Mouse (Mus musculus) embryonic facial prominence, embryonic 13.5 days (tissue): Measurements from ENCODE around the gene Adamts15. TPM values are rescaled to one million over a fixed set of nuclear protein-coding genes. Genes with fewer than 3 reads are reported as not detected.

ENCODE experiments used
- ATAC-seq: fragments of 200-750 bp; cut with Nextera tagmentation; 2 replicates; pipeline ENCODE4 v1.8.0; 2017; ENCODE audit warnings: low read depth; ENCODE audit not compliant: insufficient number of reproducible peaks, insufficient read depth, low FRiP score, low TSS enrichment
- H3K27ac ChIP-seq: fragments of 300-500 bp; sonication (generic); 2 replicates; pipeline ENCODE4 v1.5.1; 2015; ENCODE audit warnings: moderate library complexity, mild to moderate bottlenecking, inconsistent platforms
- H3K27me3 ChIP-seq: fragments of 300-500 bp; sonication (generic); 2 replicates; pipeline ENCODE4 v1.6.1; 2015; ENCODE audit warnings: mild to moderate bottlenecking, inconsistent platforms
- H3K36me3 ChIP-seq: fragments of 300-500 bp; sonication (generic); 2 replicates; pipeline ENCODE4 v1.6.1; 2015; ENCODE audit warnings: mild to moderate bottlenecking, inconsistent platforms
- H3K4me1 ChIP-seq: fragments of 300-500 bp; sonication (generic); 2 replicates; pipeline ENCODE4 v1.6.1; 2015; ENCODE audit warnings: inconsistent platforms
- H3K4me2 ChIP-seq: fragments of 300-500 bp; sonication (generic); 2 replicates; pipeline ENCODE4 v1.6.1; 2015; ENCODE audit warnings: moderate library complexity, mild to moderate bottlenecking, inconsistent platforms
- H3K4me3 ChIP-seq: fragments of 300-500 bp; sonication (generic); 2 replicates; pipeline ENCODE4 v1.5.1; 2015; ENCODE audit warnings: mild to moderate bottlenecking, inconsistent platforms
- H3K9ac ChIP-seq: fragments of 300-500 bp; sonication (generic); 2 replicates; pipeline ENCODE4 v1.6.1; 2015; ENCODE audit warnings: mild to moderate bottlenecking, inconsistent platforms
- H3K9me3 ChIP-seq: fragments of 300-500 bp; sonication (generic); 2 replicates; pipeline ENCODE4 v1.6.1; 2016; ENCODE audit warnings: inconsistent platforms
- WGBS: fragments of 180-500 bp; shearing (Covaris S2); methylation state at CpG from one replicate; pipeline ENCODE4 v1.1.7; 2015; ENCODE audit warnings: mixed read lengths; 5-methylcytosine and 5-hydroxymethylcytosine counted together
- polyA plus RNA-seq: library from polyadenylated mRNA; unstranded; fragments of >200 nt; fragmentation: Nextera tagmentation; extraction: Ambion mirVana; gene quantifications from 2 replicates; pipeline ENCODE4 v1.2.1, GENCODE M21; 2015

Adamts15 gene
- 12.1 and 13.2 TPM in 2 replicates for polyA plus RNA-seq

DNA sequence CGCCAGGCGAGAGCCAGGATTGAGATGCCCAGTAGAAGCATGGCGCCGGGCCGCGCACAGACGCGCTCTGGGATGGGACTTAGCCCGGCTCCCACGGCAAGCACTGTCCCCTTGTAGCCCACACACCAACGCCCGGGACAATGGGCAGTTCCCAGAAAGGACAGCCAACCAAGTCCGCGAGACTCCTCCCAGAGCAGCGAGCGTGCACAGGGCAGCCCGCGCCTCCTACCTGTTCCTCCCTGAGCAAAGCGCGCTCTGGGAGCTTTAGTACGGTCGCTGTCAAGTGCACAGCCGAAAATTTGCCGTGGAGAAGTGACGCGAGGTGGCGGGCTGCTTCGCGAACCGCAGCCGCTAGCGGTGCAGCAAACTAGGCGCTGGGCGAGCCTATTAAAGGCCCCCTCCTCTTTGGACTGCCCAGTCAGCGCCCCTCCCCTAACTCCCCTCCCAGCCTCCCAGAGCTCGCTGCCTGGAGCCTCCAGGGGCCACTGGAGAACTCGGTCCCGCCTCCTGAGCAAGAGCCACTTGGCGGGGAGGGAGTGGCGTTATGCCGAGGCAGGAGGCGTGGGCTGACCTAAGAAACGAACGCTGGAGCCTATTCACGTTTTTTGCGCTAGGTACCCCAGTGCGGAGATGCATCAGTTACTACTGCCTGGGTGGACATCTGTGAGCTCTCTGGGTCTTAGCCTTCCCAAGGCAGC lies at the start of gene Adamts15:
Gene Adamts15, minus strand, starts transcription at position 256 of the 698 bp plus-strand sequence.
- Histone ChIP-seq H3K9ac (peak within 1 kb of the TSS; percentile 74), H3K27me3 (peaks cover 32% of the 10 kb centered on the region), H3K36me3 (no peaks in the 10 kb centered on the region), H3K9me3 (no peaks in the 10 kb centered on the region), H3K4me2 (peak within 1 kb of the TSS; percentile 97), H3K4me1 (peaks cover 35% of the 10 kb centered on the region), H3K27ac (no peak within 1 kb of the TSS; the same call in 1 of the 2 replicates), H3K4me3 (peak within 1 kb of the TSS; percentile 64)
- peak; percentile 69 for ATAC-seq
- under 1% methylated on average over 47 of the region's 47 CpGs for WGBS

DNA sequence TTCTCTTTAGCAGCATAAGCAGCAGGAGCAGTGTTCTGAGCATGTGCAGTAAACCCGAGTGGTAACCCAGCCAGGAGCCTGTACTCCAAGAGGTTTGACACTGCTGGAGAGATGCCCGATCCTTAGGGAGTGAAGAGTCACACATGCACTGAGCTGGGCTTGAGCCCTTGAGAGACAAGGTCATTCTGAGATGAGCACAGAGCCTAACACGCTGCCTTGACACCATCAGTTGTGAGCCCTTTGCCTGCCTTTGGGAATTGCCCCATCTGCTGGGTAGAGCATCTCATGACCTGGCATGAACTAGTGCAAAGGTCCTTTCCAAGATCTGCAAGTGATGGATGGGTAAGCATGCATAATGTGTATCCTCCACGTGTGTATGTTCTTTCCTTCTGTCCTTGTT lies 49.7 kb upstream of the Adamts15 start:
- H3K27ac ChIP-seq = no peak overlapping the region
- ATAC-seq = no peak
- 66% methylated on average over 4 of the region's 4 CpGs for WGBS

DNA sequence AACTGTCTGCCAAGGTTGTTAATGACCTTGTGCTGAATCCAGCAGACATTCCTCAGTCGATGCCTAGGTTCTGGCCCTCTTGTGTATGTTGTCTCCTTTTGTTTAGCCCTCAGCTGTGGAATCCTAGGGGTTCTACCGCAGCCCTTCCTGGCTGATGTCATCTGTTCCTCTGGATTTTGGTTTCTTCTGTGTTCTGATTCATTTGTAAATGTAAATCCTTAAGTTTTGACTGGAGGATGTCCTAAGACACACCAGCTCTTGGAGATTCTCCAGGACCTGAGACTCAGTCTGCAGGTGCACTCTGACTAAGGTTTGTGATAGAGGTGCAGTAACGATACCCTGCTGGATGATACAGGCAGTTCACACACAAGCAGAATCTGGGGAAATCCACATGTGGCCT lies 47.7 kb upstream of the Adamts15 start:
- no peaks in the 10 kb centered on the region for H3K9me3 ChIP-seq
- no peak for ATAC-seq
- H3K9ac ChIP-seq = no peak overlapping the region
- WGBS = 76% methylated on average over 3 of the region's 3 CpGs
- no peaks in the 10 kb centered on the region for H3K36me3 ChIP-seq
- peaks cover 15% of the 10 kb centered on the region; the same call in 1 of the 2 replicates for H3K4me1 ChIP-seq
- H3K4me2 ChIP-seq = no peak overlapping the region
- H3K27me3 ChIP-seq = no peaks in the 10 kb centered on the region
- H3K4me3 ChIP-seq = no peak overlapping the region
- H3K27ac ChIP-seq = no peak overlapping the region

More for the DNA sequence above, 49.7 kb upstream of the Adamts15 start:
- Histone ChIP-seq H3K36me3 (no peaks in the 10 kb centered on the region), H3K9me3 (no peaks in the 10 kb centered on the region), H3K9ac (no peak overlapping the region), H3K4me1 (peaks cover 13% of the 10 kb centered on the region), H3K4me2 (no peak overlapping the region), H3K27me3 (no peaks in the 10 kb centered on the region), H3K4me3 (no peak overlapping the region)

- no peak overlapping the region for H3K9ac ChIP-seq
- H3K4me3 ChIP-seq = no peak overlapping the region
- H3K9me3 ChIP-seq = no peaks in the 10 kb centered on the region
- H3K4me2 ChIP-seq = no peak overlapping the region
- no peak overlapping the region for H3K27ac ChIP-seq
- 90% methylated on average over 6 of the region's 6 CpGs for WGBS
- no peaks in the 10 kb centered on the region for H3K36me3 ChIP-seq
- H3K27me3 ChIP-seq = no peaks in the 10 kb centered on the region
- peaks cover 20% of the 10 kb centered on the region; the same call in 1 of the 2 replicates for H3K4me1 ChIP-seq
- no peak for ATAC-seq
Measured at GRCm38 (mm10) chr9:30968130-30968529, 45.9 kb upstream of the Adamts15 start.

DNA sequence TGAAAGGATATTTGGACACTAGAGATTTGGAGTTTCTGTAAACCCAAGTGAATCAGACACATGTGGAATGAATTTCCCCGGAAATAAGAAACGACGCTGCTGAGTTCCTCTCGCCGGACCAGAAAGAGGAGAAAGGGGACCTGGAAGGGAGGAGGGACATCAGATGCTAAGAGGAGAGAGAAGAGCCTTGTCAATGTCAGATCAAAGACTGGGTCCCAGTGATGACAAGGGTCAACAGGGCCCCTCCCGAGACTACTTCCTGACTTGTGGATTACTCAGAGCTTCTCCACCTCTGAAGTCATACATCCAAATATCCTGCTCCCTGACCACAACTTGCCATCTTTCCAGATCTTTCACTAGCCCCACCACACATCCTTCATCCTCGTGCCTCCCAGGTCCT lies 44.6 kb upstream of the Adamts15 start:
- no peak overlapping the region for H3K4me3 ChIP-seq
- peaks cover 20% of the 10 kb centered on the region; the same call in 1 of the 2 replicates for H3K4me1 ChIP-seq
- no peaks in the 10 kb centered on the region for H3K36me3 ChIP-seq
- no peak overlapping the region for H3K4me2 ChIP-seq
- H3K9ac ChIP-seq = no peak overlapping the region
- H3K27ac ChIP-seq = no peak overlapping the region
- 28% methylated on average over 7 of the region's 7 CpGs for WGBS
- no peaks in the 10 kb centered on the region for H3K9me3 ChIP-seq
- no peak for ATAC-seq
- H3K27me3 ChIP-seq = no peaks in the 10 kb centered on the region

GRCm38 (mm10) chr9:30964685-30965084 lies 42.4 kb upstream of the Adamts15 start:
- Histone ChIP-seq H3K4me2 (no peak overlapping the region), H3K36me3 (no peaks in the 10 kb centered on the region), H3K4me1 (peaks cover 20% of the 10 kb centered on the region; the same call in 1 of the 2 replicates), H3K9me3 (no peaks in the 10 kb centered on the region), H3K4me3 (no peak overlapping the region), H3K9ac (no peak overlapping the region), H3K27ac (peak overlapping the region; percentile 34; the same call in 1 of the 2 replicates), H3K27me3 (peaks cover under 1% of the 10 kb centered on the region; the same call in 1 of the 2 replicates)
- ATAC-seq = no peak
- 56% methylated on average over 10 of the region's 10 CpGs for whole genome bisulfite sequencing

- 94% methylated on average over 4 of the region's 4 CpGs for WGBS
- H3K9ac ChIP-seq = no peak overlapping the region
- no peak overlapping the region for H3K4me2 ChIP-seq
- peaks cover 20% of the 10 kb centered on the region; the same call in 1 of the 2 replicates for H3K4me1 ChIP-seq
- H3K27ac ChIP-seq = no peak overlapping the region
- H3K27me3 ChIP-seq = peaks cover 4% of the 10 kb centered on the region; the same call in 1 of the 2 replicates
- H3K9me3 ChIP-seq = no peaks in the 10 kb centered on the region
- H3K4me3 ChIP-seq = no peak overlapping the region
- H3K36me3 ChIP-seq = no peaks in the 10 kb centered on the region
- no peak for ATAC-seq
Measured at GRCm38 (mm10) chr9:30963780-30964179, 41.5 kb upstream of the Adamts15 start.

GRCm38 (mm10) chr9:30955246-30955645 lies 33.0 kb upstream of the Adamts15 start:
- no peak overlapping the region for H3K4me2 ChIP-seq
- no peaks in the 10 kb centered on the region for H3K36me3 ChIP-seq
- H3K4me3 ChIP-seq = no peak overlapping the region
- H3K4me1 ChIP-seq = peaks cover 6% of the 10 kb centered on the region; the same call in 1 of the 2 replicates
- no peaks in the 10 kb centered on the region for H3K9me3 ChIP-seq
- H3K27ac ChIP-seq = no peak overlapping the region
- WGBS = 84% methylated on average over 9 of the region's 9 CpGs
- H3K27me3 ChIP-seq = peaks cover 4% of the 10 kb centered on the region; the same call in 1 of the 2 replicates
- no peak for ATAC-seq
- no peak overlapping the region for H3K9ac ChIP-seq

GRCm38 (mm10) chr9:30953287-30953686 lies 31.0 kb upstream of the Adamts15 start:
- no peak overlapping the region for H3K4me2 ChIP-seq
- ATAC-seq = no peak
- H3K9ac ChIP-seq = no peak overlapping the region
- WGBS = 54% methylated on average over 8 of the region's 8 CpGs
- H3K4me3 ChIP-seq = no peak overlapping the region
- no peaks in the 10 kb centered on the region for H3K9me3 ChIP-seq
- H3K4me1 ChIP-seq = peaks cover 9% of the 10 kb centered on the region; the same call in 1 of the 2 replicates
- no peak overlapping the region for H3K27ac ChIP-seq
- no peaks in the 10 kb centered on the region for H3K36me3 ChIP-seq
- H3K27me3 ChIP-seq = no peaks in the 10 kb centered on the region

GRCm38 (mm10) chr9:30951461-30951860 lies 29.2 kb upstream of the Adamts15 start:
- H3K4me1 ChIP-seq = peaks cover 9% of the 10 kb centered on the region; the same call in 1 of the 2 replicates
- H3K9ac ChIP-seq = no peak overlapping the region
- no peaks in the 10 kb centered on the region for H3K36me3 ChIP-seq
- 86% methylated on average over 5 of the region's 5 CpGs for WGBS
- no peak overlapping the region for H3K4me2 ChIP-seq
- no peak for ATAC-seq
- H3K27ac ChIP-seq = no peak overlapping the region
- peaks cover 9% of the 10 kb centered on the region; the same call in 1 of the 2 replicates for H3K27me3 ChIP-seq
- no peaks in the 10 kb centered on the region for H3K9me3 ChIP-seq
- no peak overlapping the region for H3K4me3 ChIP-seq

DNA sequence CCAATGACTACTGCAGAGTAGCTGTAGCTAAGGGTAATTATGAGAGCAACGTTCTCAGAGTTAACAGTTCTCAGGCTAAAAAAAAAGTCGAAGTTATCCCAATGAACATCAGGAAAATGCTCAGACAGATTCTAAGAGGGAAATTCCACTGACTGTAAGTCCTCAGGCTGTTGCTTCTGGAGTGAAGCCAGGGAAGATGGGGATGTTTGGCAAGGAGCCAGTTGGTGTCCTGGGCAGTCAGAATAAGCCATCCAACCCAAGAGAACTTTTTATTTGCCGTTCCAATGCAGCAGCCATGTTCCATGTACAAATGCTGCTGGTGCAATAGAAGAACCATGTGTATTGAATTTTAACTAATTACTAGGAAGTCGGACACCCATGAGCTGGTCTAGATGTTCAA lies 28.3 kb upstream of the Adamts15 start:
- no peak overlapping the region for H3K4me2 ChIP-seq
- H3K36me3 ChIP-seq = no peaks in the 10 kb centered on the region
- 52% methylated on average over 4 of the region's 4 CpGs for WGBS
- H3K9ac ChIP-seq = no peak overlapping the region
- ATAC-seq = no peak
- peaks cover 9% of the 10 kb centered on the region; the same call in 1 of the 2 replicates for H3K4me1 ChIP-seq
- H3K9me3 ChIP-seq = no peaks in the 10 kb centered on the region
- H3K4me3 ChIP-seq = no peak overlapping the region
- no peak overlapping the region for H3K27ac ChIP-seq
- H3K27me3 ChIP-seq = peaks cover 17% of the 10 kb centered on the region

- no peak overlapping the region for H3K27ac ChIP-seq
- no peak overlapping the region for H3K4me3 ChIP-seq
- H3K36me3 ChIP-seq = no peaks in the 10 kb centered on the region
Measured at GRCm38 (mm10) chr9:30949971-30950370, 27.7 kb upstream of the Adamts15 start.

More at GRCm38 (mm10) chr9:30949971-30950370, 27.7 kb upstream of the Adamts15 start:
- no peak overlapping the region for H3K4me2 ChIP-seq
- H3K9ac ChIP-seq = no peak overlapping the region
- H3K27me3 ChIP-seq = peaks cover 23% of the 10 kb centered on the region
- H3K4me1 ChIP-seq = peaks cover 9% of the 10 kb centered on the region; the same call in 1 of the 2 replicates
- WGBS = 81% methylated on average over 4 of the region's 4 CpGs
- ATAC-seq = no peak
- no peaks in the 10 kb centered on the region for H3K9me3 ChIP-seq
